Mouse (Mus musculus): Measurements from ENCODE around the gene Fbn1. TPM values are rescaled to one million over a fixed set of nuclear protein-coding genes. Genes with fewer than 3 reads are reported as not detected.

Gene Fbn1
- polyA plus RNA-seq, 1 experiment = 6.5 TPM

GRCm38 (mm10) chr2:125476231-125476630 lies 31.6 kb downstream of the Fbn1 start:
- H3K27ac ChIP-seq (ENCODE audit: insufficient read depth, low read depth, low read length) = no peak overlapping the region
- no peak for DNase-seq
- TF ChIP-seq CTCF (conservative IDR thresholded peaks at IDR 0.05; ENCODE audit: insufficient read depth, insufficient read length, low read depth, low read length) = no peak
- no peak for TF ChIP-seq POLR2A (IDR thresholded peaks at IDR 0.05; ENCODE audit: low read depth, low read length)
- WGBS = 69% methylated on average over 3 of the region's 3 CpGs
- H3K27me3 ChIP-seq (replicated peaks; ENCODE audit: control insufficient read depth, insufficient read depth, low read length) = no peaks in the 10 kb centered on the region
- no peak overlapping the region for H3K4me3 ChIP-seq (ENCODE audit: insufficient read depth, low read depth, low read length)
- H3K36me3 ChIP-seq (ENCODE audit: control insufficient read depth, insufficient read depth, low read length) = no peaks in the 10 kb centered on the region
- H3K4me1 ChIP-seq (ENCODE audit: control insufficient read depth, insufficient read depth, low read length) = no peaks in the 10 kb centered on the region; the same call in 1 of the 2 replicates

- Histone ChIP-seq H3K27me3 (replicated peaks; ENCODE audit: control insufficient read depth, insufficient read depth, low read length) (no peaks in the 10 kb centered on the region), H3K36me3 (ENCODE audit: control insufficient read depth, insufficient read depth, low read length) (no peaks in the 10 kb centered on the region), H3K27ac (ENCODE audit: insufficient read depth, low read depth, low read length) (no peak overlapping the region), H3K4me1 (ENCODE audit: control insufficient read depth, insufficient read depth, low read length) (peaks cover 3% of the 10 kb centered on the region; the same call in 1 of the 2 replicates), H3K4me3 (ENCODE audit: insufficient read depth, low read depth, low read length) (no peak overlapping the region)
- 69% methylated on average over 5 of the region's 5 CpGs for WGBS
- DNase-seq = no peak
- TF ChIP-seq POLR2A (IDR thresholded peaks at IDR 0.05; ENCODE audit: low read depth, low read length) (no peak), CTCF (conservative IDR thresholded peaks at IDR 0.05; ENCODE audit: insufficient read depth, insufficient read length, low read depth, low read length) (no peak)
Measured at GRCm38 (mm10) chr2:125474690-125475089, 33.1 kb downstream of the Fbn1 start.

GRCm38 (mm10) chr2:125473228-125473627 lies 34.6 kb downstream of the Fbn1 start:
- H3K27ac ChIP-seq (ENCODE audit: insufficient read depth, low read depth, low read length) = no peak overlapping the region
- no peaks in the 10 kb centered on the region for H3K27me3 ChIP-seq (replicated peaks; ENCODE audit: control insufficient read depth, insufficient read depth, low read length)
- TF ChIP-seq POLR2A (IDR thresholded peaks at IDR 0.05; ENCODE audit: low read depth, low read length) (no peak), CTCF (conservative IDR thresholded peaks at IDR 0.05; ENCODE audit: insufficient read depth, insufficient read length, low read depth, low read length) (no peak)
- peaks cover 3% of the 10 kb centered on the region; the same call in 1 of the 2 replicates for H3K4me1 ChIP-seq (ENCODE audit: control insufficient read depth, insufficient read depth, low read length)
- no peak overlapping the region for H3K4me3 ChIP-seq (ENCODE audit: insufficient read depth, low read depth, low read length)
- no peak for DNase-seq
- WGBS = 72% methylated on average over 2 of the region's 2 CpGs
- no peaks in the 10 kb centered on the region for H3K36me3 ChIP-seq (ENCODE audit: control insufficient read depth, insufficient read depth, low read length)

- Histone ChIP-seq H3K4me1 (ENCODE audit: control insufficient read depth, insufficient read depth, low read length) (peaks cover 3% of the 10 kb centered on the region; the same call in 1 of the 2 replicates), H3K36me3 (ENCODE audit: control insufficient read depth, insufficient read depth, low read length) (no peaks in the 10 kb centered on the region), H3K4me3 (ENCODE audit: insufficient read depth, low read depth, low read length) (no peak overlapping the region), H3K27ac (ENCODE audit: insufficient read depth, low read depth, low read length) (no peak overlapping the region; the same call in 1 of the 2 replicates), H3K27me3 (replicated peaks; ENCODE audit: control insufficient read depth, insufficient read depth, low read length) (no peaks in the 10 kb centered on the region)
- 73% methylated on average over 4 of the region's 4 CpGs for WGBS
- TF ChIP-seq POLR2A (IDR thresholded peaks at IDR 0.05; ENCODE audit: low read depth, low read length) (no peak), CTCF (conservative IDR thresholded peaks at IDR 0.05; ENCODE audit: insufficient read depth, insufficient read length, low read depth, low read length) (no peak)
- peak; percentile 21 for DNase-seq
Measured at GRCm38 (mm10) chr2:125471721-125472120, 36.1 kb downstream of the Fbn1 start.

GRCm38 (mm10) chr2:125470553-125471295 lies 37.1 kb downstream of the Fbn1 start:
- TF ChIP-seq CTCF (conservative IDR thresholded peaks at IDR 0.05; ENCODE audit: insufficient read depth, insufficient read length, low read depth, low read length) (no peak), POLR2A (IDR thresholded peaks at IDR 0.05; ENCODE audit: low read depth, low read length) (no peak)
- H3K36me3 ChIP-seq (ENCODE audit: control insufficient read depth, insufficient read depth, low read length) = no peaks in the 10 kb centered on the region
- WGBS = 46% methylated on average over 8 of the region's 8 CpGs
- peaks cover 3% of the 10 kb centered on the region; the same call in 1 of the 2 replicates for H3K4me1 ChIP-seq (ENCODE audit: control insufficient read depth, insufficient read depth, low read length)
- peak; percentile 51 for DNase-seq
- H3K4me3 ChIP-seq (ENCODE audit: insufficient read depth, low read depth, low read length) = no peak overlapping the region
- H3K27me3 ChIP-seq (replicated peaks; ENCODE audit: control insufficient read depth, insufficient read depth, low read length) = no peaks in the 10 kb centered on the region
- H3K27ac ChIP-seq (ENCODE audit: insufficient read depth, low read depth, low read length) = peak overlapping the region; percentile 26; the same call in 1 of the 2 replicates

- no peak for DNase-seq
- no peak overlapping the region for H3K4me3 ChIP-seq (ENCODE audit: insufficient read depth, low read depth, low read length)
- no peaks in the 10 kb centered on the region for H3K4me1 ChIP-seq (ENCODE audit: control insufficient read depth, insufficient read depth, low read length)
- H3K27me3 ChIP-seq (replicated peaks; ENCODE audit: control insufficient read depth, insufficient read depth, low read length) = no peaks in the 10 kb centered on the region
- no peak overlapping the region for H3K27ac ChIP-seq (ENCODE audit: insufficient read depth, low read depth, low read length)
- WGBS = 66% methylated on average over 6 of the region's 6 CpGs
- H3K36me3 ChIP-seq (ENCODE audit: control insufficient read depth, insufficient read depth, low read length) = no peaks in the 10 kb centered on the region
- TF ChIP-seq POLR2A (IDR thresholded peaks at IDR 0.05; ENCODE audit: low read depth, low read length) = no peak
- no peak for TF ChIP-seq CTCF (conservative IDR thresholded peaks at IDR 0.05; ENCODE audit: insufficient read depth, insufficient read length, low read depth, low read length)
Measured at GRCm38 (mm10) chr2:125464036-125464435, 43.8 kb downstream of the Fbn1 start.

- H3K36me3 ChIP-seq (ENCODE audit: control insufficient read depth, insufficient read depth, low read length) = no peaks in the 10 kb centered on the region
- no peaks in the 10 kb centered on the region for H3K27me3 ChIP-seq (replicated peaks; ENCODE audit: control insufficient read depth, insufficient read depth, low read length)
- TF ChIP-seq POLR2A (IDR thresholded peaks at IDR 0.05; ENCODE audit: low read depth, low read length) (no peak), CTCF (conservative IDR thresholded peaks at IDR 0.05; ENCODE audit: insufficient read depth, insufficient read length, low read depth, low read length) (no peak)
- DNase-seq = no peak
- 75% methylated on average over 3 of the region's 3 CpGs for WGBS
- no peak overlapping the region for H3K4me3 ChIP-seq (ENCODE audit: insufficient read depth, low read depth, low read length)
- H3K4me1 ChIP-seq (ENCODE audit: control insufficient read depth, insufficient read depth, low read length) = no peaks in the 10 kb centered on the region
- no peak overlapping the region for H3K27ac ChIP-seq (ENCODE audit: insufficient read depth, low read depth, low read length)
Measured at GRCm38 (mm10) chr2:125459087-125459486, 48.7 kb downstream of the Fbn1 start.
